Mouse (Mus musculus): ENCODE data around the gene Mef2d. TPM values are rescaled to one million over a fixed set of nuclear protein-coding genes. Genes with fewer than 3 reads are reported as not detected.

Mef2d gene
- polyA plus RNA-seq, 1 experiment: 119 TPM

- WGBS: 42% methylated on average over 9 of the region's 9 CpGs
- peaks cover under 1% of the 10 kb centered on the region; the same call in 1 of the 2 replicates for H3K27me3 ChIP-seq (ENCODE audit: control insufficient read depth, insufficient read depth, low read length)
- TF ChIP-seq POLR2A (IDR thresholded peaks at IDR 0.05; ENCODE audit: low read depth, low read length): no peak
- peak; percentile 30; the same call in 1 of the 2 replicates for TF ChIP-seq CTCF (IDR thresholded peaks at IDR 0.05; ENCODE audit: extremely low read depth, insufficient read depth, insufficient read length, insufficient replicate concordance)
- peak in 1 of 2 experiments; percentile 22 for DNase-seq (ENCODE audit: low read depth in 1 of 2, low spot score in 2 of 2)
- peaks cover 4% of the 10 kb centered on the region; the same call in 1 of the 2 replicates for H3K4me1 ChIP-seq (ENCODE audit: control insufficient read depth, insufficient read depth, insufficient read length)
- no peaks in the 10 kb centered on the region for H3K36me3 ChIP-seq (ENCODE audit: control insufficient read depth, insufficient read depth, low read length)
- no peak overlapping the region for H3K4me3 ChIP-seq (ENCODE audit: extremely low read depth, insufficient read depth, insufficient read length)
- no peak overlapping the region for H3K27ac ChIP-seq (ENCODE audit: insufficient read depth, low read length)
Measured at GRCm38 (mm10) chr3:88191820-88192616, 49.8 kb downstream of the Mef2d start.

- DNase-seq (ENCODE audit: low read depth in 1 of 2, low spot score in 2 of 2): no peak
- H3K27ac ChIP-seq (ENCODE audit: insufficient read depth, low read length): no peak overlapping the region
- 48% methylated on average over 10 of the region's 10 CpGs for WGBS
- H3K36me3 ChIP-seq (ENCODE audit: control insufficient read depth, insufficient read depth, low read length): no peaks in the 10 kb centered on the region
- peaks cover 24% of the 10 kb centered on the region for H3K27me3 ChIP-seq (ENCODE audit: control insufficient read depth, insufficient read depth, low read length)
- H3K4me3 ChIP-seq (ENCODE audit: extremely low read depth, insufficient read depth, insufficient read length): no peak overlapping the region
- no peak for TF ChIP-seq POLR2A (IDR thresholded peaks at IDR 0.05; ENCODE audit: low read depth, low read length)
- TF ChIP-seq CTCF (IDR thresholded peaks at IDR 0.05; ENCODE audit: extremely low read depth, insufficient read depth, insufficient read length, insufficient replicate concordance): no peak
- H3K4me1 ChIP-seq (ENCODE audit: control insufficient read depth, insufficient read depth, insufficient read length): peaks cover 8% of the 10 kb centered on the region
Measured at GRCm38 (mm10) chr3:88197741-88198504, 55.8 kb downstream of the Mef2d start.

- TF ChIP-seq CTCF (IDR thresholded peaks at IDR 0.05; ENCODE audit: extremely low read depth, insufficient read depth, insufficient read length, insufficient replicate concordance): no peak
- no peak for TF ChIP-seq POLR2A (IDR thresholded peaks at IDR 0.05; ENCODE audit: low read depth, low read length)
- Histone ChIP-seq H3K27ac (ENCODE audit: insufficient read depth, low read length) (no peak overlapping the region), H3K36me3 (ENCODE audit: control insufficient read depth, insufficient read depth, low read length) (no peaks in the 10 kb centered on the region), H3K27me3 (ENCODE audit: control insufficient read depth, insufficient read depth, low read length) (peaks cover 29% of the 10 kb centered on the region), H3K4me1 (ENCODE audit: control insufficient read depth, insufficient read depth, insufficient read length) (peaks cover 8% of the 10 kb centered on the region), H3K4me3 (ENCODE audit: extremely low read depth, insufficient read depth, insufficient read length) (no peak overlapping the region)
- DNase-seq (ENCODE audit: low read depth in 1 of 2, low spot score in 2 of 2): no peak
- WGBS: 29% methylated on average over 9 of the region's 9 CpGs
Measured at GRCm38 (mm10) chr3:88198505-88199020, 56.4 kb downstream of the Mef2d start.

GRCm38 (mm10) chr3:88199541-88200110 lies 57.5 kb downstream of the Mef2d start:
- no peaks in the 10 kb centered on the region for H3K36me3 ChIP-seq (ENCODE audit: control insufficient read depth, insufficient read depth, low read length)
- DNase-seq (ENCODE audit: low read depth in 1 of 2, low spot score in 2 of 2): no peak
- H3K27me3 ChIP-seq (ENCODE audit: control insufficient read depth, insufficient read depth, low read length): peaks cover 37% of the 10 kb centered on the region
- no peak overlapping the region for H3K27ac ChIP-seq (ENCODE audit: insufficient read depth, low read length)
- WGBS: 50% methylated on average over 2 of the region's 2 CpGs
- peaks cover 8% of the 10 kb centered on the region for H3K4me1 ChIP-seq (ENCODE audit: control insufficient read depth, insufficient read depth, insufficient read length)
- no peak overlapping the region for H3K4me3 ChIP-seq (ENCODE audit: extremely low read depth, insufficient read depth, insufficient read length)
- no peak for TF ChIP-seq CTCF (IDR thresholded peaks at IDR 0.05; ENCODE audit: extremely low read depth, insufficient read depth, insufficient read length, insufficient replicate concordance)
- TF ChIP-seq POLR2A (IDR thresholded peaks at IDR 0.05; ENCODE audit: low read depth, low read length): no peak

GRCm38 (mm10) chr3:88200161-88200971 lies 58.2 kb downstream of the Mef2d start:
- TF ChIP-seq CTCF (IDR thresholded peaks at IDR 0.05; ENCODE audit: extremely low read depth, insufficient read depth, insufficient read length, insufficient replicate concordance) (no peak), POLR2A (IDR thresholded peaks at IDR 0.05; ENCODE audit: low read depth, low read length) (no peak)
- no peak overlapping the region for H3K27ac ChIP-seq (ENCODE audit: insufficient read depth, low read length)
- H3K36me3 ChIP-seq (ENCODE audit: control insufficient read depth, insufficient read depth, low read length): no peaks in the 10 kb centered on the region
- H3K27me3 ChIP-seq (ENCODE audit: control insufficient read depth, insufficient read depth, low read length): peaks cover 38% of the 10 kb centered on the region
- no peak for DNase-seq (ENCODE audit: low read depth in 1 of 2, low spot score in 2 of 2)
- H3K4me1 ChIP-seq (ENCODE audit: control insufficient read depth, insufficient read depth, insufficient read length): peaks cover 8% of the 10 kb centered on the region
- WGBS: 6% methylated on average over 61 of the region's 61 CpGs
- peak overlapping the region; percentile 17; the same call in 1 of the 2 replicates for H3K4me3 ChIP-seq (ENCODE audit: extremely low read depth, insufficient read depth, insufficient read length)

GRCm38 (mm10) chr3:88200972-88201330 lies 58.8 kb downstream of the Mef2d start:
- H3K4me3 ChIP-seq (ENCODE audit: extremely low read depth, insufficient read depth, insufficient read length): peak overlapping the region; percentile 17; the same call in 1 of the 2 replicates
- H3K27ac ChIP-seq (ENCODE audit: insufficient read depth, low read length): no peak overlapping the region
- under 1% methylated on average over 37 of the region's 37 CpGs for WGBS
- no peaks in the 10 kb centered on the region for H3K36me3 ChIP-seq (ENCODE audit: control insufficient read depth, insufficient read depth, low read length)
- no peak for TF ChIP-seq POLR2A (IDR thresholded peaks at IDR 0.05; ENCODE audit: low read depth, low read length)
- TF ChIP-seq CTCF (IDR thresholded peaks at IDR 0.05; ENCODE audit: extremely low read depth, insufficient read depth, insufficient read length, insufficient replicate concordance): no peak
- peaks cover 41% of the 10 kb centered on the region for H3K27me3 ChIP-seq (ENCODE audit: control insufficient read depth, insufficient read depth, low read length)
- DNase-seq (ENCODE audit: low read depth in 1 of 2, low spot score in 2 of 2): no peak
- H3K4me1 ChIP-seq (ENCODE audit: control insufficient read depth, insufficient read depth, insufficient read length): peaks cover 8% of the 10 kb centered on the region

Data from spleen, adult 2 months (tissue).